Mouse (Mus musculus) kidney, embryonic 15.5 days (tissue): ENCODE results near the gene Pik3c2g. TPM values are rescaled to one million over a fixed set of nuclear protein-coding genes. Genes with fewer than 3 reads are reported as not detected.
"Not testable (repeated sequence)": the region's sequence is repeated elsewhere in the genome, so short reads cannot be mapped to it uniquely, and the experiment has no call there.

Experiments
- ATAC-seq: fragments of 200-750 bp; cut with Nextera tagmentation; replicated peaks from 2 replicates; pipeline ENCODE4 v1.8.0; 2017; ENCODE audit warnings: moderate TSS enrichment; ENCODE audit not compliant: low FRiP score
- H3K27ac ChIP-seq: fragments of 300-500 bp; sonication (generic); 2 replicates; pipeline ENCODE4 v1.5.1; 2015; ENCODE audit warnings: mild to moderate bottlenecking, inconsistent platforms
- H3K27me3 ChIP-seq: fragments of 300-500 bp; sonication (generic); 2 replicates; pipeline ENCODE4 v1.6.1; 2015; ENCODE audit warnings: inconsistent platforms
- H3K36me3 ChIP-seq: fragments of 300-500 bp; sonication (generic); 2 replicates; pipeline ENCODE4 v1.6.1; 2015; ENCODE audit warnings: inconsistent platforms
- H3K4me1 ChIP-seq: fragments of 300-500 bp; sonication (generic); 2 replicates; pipeline ENCODE4 v1.6.1; 2015; ENCODE audit warnings: inconsistent platforms
- H3K4me2 ChIP-seq: fragments of 300-500 bp; sonication (generic); 2 replicates; pipeline ENCODE4 v1.6.1; 2015; ENCODE audit warnings: moderate library complexity, mild to moderate bottlenecking, inconsistent platforms
- H3K4me3 ChIP-seq: fragments of 300-500 bp; sonication (generic); replicated peaks from 2 replicates; pipeline ENCODE4 v1.5.1; 2015; ENCODE audit warnings: mild to moderate bottlenecking, inconsistent platforms
- H3K9ac ChIP-seq: fragments of 300-500 bp; sonication (generic); 2 replicates; pipeline ENCODE4 v1.6.1; 2015; ENCODE audit warnings: mild to moderate bottlenecking, inconsistent platforms
- H3K9me3 ChIP-seq: fragments of 300-500 bp; sonication (generic); replicated peaks from 2 replicates; pipeline ENCODE4 v1.6.1; 2016; ENCODE audit warnings: inconsistent platforms
- WGBS: fragments of 180-500 bp; shearing (Covaris S2); methylation state at CpG from one replicate; pipeline ENCODE4 v1.1.7; 2015; ENCODE audit warnings: mixed read lengths; 5-methylcytosine and 5-hydroxymethylcytosine counted together
- polyA plus RNA-seq: library from polyadenylated mRNA; unstranded; fragments of >200 nt; fragmentation: Nextera tagmentation; extraction: Ambion mirVana; gene quantifications from 2 replicates; pipeline ENCODE4 v1.2.1, GENCODE M21; 2015

Pik3c2g gene
- polyA plus RNA-seq, 1 experiment from 2014 or later: 0.16 TPM

DNA sequence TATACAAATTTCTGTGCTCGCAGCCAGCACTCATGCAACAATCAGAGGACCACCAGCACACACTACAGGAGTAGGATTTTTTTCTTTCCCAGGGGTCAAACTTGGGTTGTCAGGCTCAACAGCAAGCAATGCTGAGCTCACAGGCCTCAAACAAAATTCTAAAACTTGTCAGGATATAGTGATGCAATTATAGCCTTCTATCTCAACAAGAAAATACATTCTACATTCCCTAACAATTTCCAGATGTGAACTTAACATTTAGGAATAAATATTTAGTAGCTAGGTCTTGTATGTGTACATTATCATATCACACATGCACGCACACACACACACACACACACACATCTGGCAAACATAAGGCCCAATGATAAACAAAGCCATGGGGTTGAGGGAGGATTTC lies 308.6 kb downstream of the Pik3c2g start:
- WGBS: 38% methylated on average over 2 of the region's 2 CpGs
- Histone ChIP-seq H3K9ac (no peak overlapping the region), H3K4me2 (no peak overlapping the region), H3K36me3 (no peaks in the 10 kb centered on the region), H3K9me3 (no peaks in the 10 kb centered on the region), H3K27ac (no peak overlapping the region), H3K27me3 (no peaks in the 10 kb centered on the region), H3K4me1 (no peaks in the 10 kb centered on the region), H3K4me3 (no peak overlapping the region)
- no peak for ATAC-seq

DNA sequence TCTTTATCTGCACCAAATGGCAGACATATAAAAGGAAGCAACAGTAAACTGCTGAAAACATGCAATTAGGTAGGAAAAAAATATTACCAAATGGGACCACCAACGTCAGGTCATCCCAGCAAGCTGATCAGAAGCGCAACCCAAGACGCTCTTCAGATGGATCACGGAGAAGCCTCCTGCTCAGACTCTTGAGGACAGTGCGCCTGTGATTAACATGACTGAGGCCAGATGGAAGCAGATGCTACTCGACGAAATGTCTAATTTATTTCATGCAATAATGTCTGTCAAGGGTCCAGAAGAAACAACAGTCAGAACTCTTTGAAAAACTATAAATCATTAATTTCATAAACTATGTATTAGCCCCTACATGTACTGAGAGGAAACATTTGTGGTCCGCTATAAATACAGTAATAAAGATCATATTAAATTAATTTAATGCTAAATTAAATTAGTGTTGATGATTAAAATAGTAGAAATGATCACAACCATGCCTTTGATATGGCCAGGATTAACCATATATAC lies 312.7 kb downstream of the Pik3c2g start:
- Histone ChIP-seq H3K9ac (no peak overlapping the region), H3K9me3 (no peaks in the 10 kb centered on the region), H3K4me1 (no peaks in the 10 kb centered on the region), H3K4me2 (no peak overlapping the region), H3K27ac (no peak overlapping the region), H3K27me3 (no peaks in the 10 kb centered on the region), H3K36me3 (no peaks in the 10 kb centered on the region), H3K4me3 (no peak overlapping the region)
- WGBS: 75% methylated on average over 8 of the region's 8 CpGs
- ATAC-seq: peak; percentile 43; the same call in 1 of the 2 replicates

DNA sequence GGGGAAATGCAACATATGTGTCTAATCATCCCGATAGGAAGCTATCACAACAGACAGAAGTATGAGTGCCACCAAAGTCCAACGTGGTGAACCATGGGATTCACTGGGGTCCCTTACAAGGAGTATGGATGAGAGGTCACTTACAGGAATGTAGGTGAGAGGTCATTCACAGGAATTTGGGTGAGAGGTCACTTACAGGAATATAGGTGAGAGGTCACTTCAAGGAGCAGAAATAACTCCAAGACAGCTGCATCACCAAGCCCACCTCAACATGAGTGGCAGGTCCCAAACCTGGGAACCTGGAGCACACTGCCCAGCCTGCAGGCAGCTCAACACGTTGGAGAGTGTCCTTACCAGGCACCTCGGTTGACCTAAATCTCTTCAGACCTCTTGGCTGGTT lies 314.8 kb downstream of the Pik3c2g start:
- Histone ChIP-seq H3K4me2 (no peak overlapping the region), H3K27me3 (no peaks in the 10 kb centered on the region), H3K9ac (no peak overlapping the region), H3K9me3 (no peaks in the 10 kb centered on the region), H3K4me1 (no peaks in the 10 kb centered on the region), H3K27ac (no peak overlapping the region), H3K4me3 (no peak overlapping the region), H3K36me3 (no peaks in the 10 kb centered on the region)
- no peak for ATAC-seq
- WGBS: 75% methylated on average over 4 of the region's 4 CpGs

DNA sequence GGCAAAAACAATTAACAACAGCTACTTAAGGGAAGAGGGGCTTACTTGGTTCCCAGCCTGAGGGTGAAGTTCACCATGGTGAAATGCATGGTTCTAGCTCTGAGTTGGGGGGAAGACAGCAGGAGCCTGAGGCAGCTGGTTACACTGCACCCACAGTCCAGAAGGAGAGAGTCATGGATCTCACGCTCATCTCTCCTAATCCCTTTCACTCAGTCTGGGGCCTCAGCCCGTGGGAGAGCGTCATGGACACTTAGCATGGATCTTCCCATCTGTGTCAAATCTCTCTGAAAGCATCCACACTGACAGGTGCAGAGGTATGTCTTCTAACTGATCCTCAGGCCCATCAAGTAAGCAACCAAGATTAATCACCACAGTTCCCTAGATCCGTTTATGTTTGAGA lies 320.1 kb downstream of the Pik3c2g start:
- WGBS: 52% methylated on average over 4 of the region's 4 CpGs
- Histone ChIP-seq H3K4me3 (no peak overlapping the region), H3K9me3 (no peaks in the 10 kb centered on the region), H3K9ac (no peak overlapping the region), H3K27ac (no peak overlapping the region), H3K4me1 (no peaks in the 10 kb centered on the region), H3K4me2 (no peak overlapping the region), H3K27me3 (no peaks in the 10 kb centered on the region), H3K36me3 (no peaks in the 10 kb centered on the region)
- ATAC-seq: no peak

DNA sequence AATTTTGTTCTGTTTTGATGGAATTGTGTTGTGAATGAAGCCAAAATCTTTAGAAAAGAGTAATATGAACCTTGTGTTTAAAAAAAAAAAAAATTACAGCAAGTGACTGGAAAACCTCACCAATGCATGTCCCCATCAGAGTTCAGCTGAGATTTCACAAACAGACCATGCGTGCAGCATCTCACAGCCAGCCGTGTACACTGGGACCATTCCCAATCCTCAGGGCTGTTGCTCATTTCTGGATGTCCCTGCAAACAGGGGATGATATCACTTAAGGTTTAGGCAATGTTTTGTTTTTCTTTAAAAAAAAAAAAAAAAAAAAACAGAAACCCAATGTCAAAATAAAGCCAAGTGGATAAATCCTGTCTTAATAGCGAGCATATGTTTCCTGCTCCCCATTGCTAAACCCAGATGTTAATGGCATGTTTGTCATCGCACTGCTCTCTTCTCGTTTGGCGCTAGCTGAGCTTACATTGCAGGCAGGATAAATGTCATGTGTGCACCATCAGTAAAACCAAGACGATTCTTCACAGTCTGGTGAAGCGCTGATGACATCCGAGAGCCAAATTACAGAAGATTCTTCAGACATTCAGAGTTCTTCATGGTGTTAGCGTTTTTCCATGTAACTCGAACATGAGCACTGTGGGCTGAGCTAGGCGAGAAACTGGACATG lies 322.1 kb downstream of the Pik3c2g start:
- 0 out of 2 replicates have a peak, but pooled peaks have one; percentile 22 for ATAC-seq
- Histone ChIP-seq H3K27ac (peak overlapping the region; percentile 62), H3K9me3 (no peaks in the 10 kb centered on the region), H3K9ac (no peak overlapping the region), H3K4me2 (peak overlapping the region; percentile 31; the same call in 1 of the 2 replicates), H3K4me3 (no peak overlapping the region), H3K27me3 (no peaks in the 10 kb centered on the region), H3K36me3 (no peaks in the 10 kb centered on the region), H3K4me1 (no peaks in the 10 kb centered on the region)
- 43% methylated on average over 12 of the region's 12 CpGs for WGBS

DNA sequence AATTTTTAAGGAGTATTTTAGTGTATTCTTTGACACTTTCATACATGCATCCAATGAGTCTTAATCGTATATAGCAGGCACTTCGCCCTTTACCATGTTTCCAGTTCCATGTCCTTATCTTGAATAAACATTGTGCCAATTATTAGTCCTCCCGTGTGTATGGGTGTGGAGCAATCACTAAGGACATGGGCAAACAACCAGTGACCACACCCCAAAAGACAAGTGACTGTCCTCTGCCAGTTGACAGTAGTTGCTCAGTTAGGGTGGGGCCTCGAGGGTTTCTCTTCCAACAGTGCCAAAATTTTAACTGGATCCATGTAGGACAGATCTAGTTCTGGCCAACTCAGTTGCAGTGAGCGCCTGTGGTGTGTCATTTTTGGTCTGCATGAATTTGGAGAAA lies 341.7 kb downstream of the Pik3c2g start:
- no peaks in the 10 kb centered on the region for H3K27me3 ChIP-seq
- WGBS: 82% methylated on average over 5 of the region's 5 CpGs
- H3K27ac ChIP-seq: no peak overlapping the region
- H3K9ac ChIP-seq: no peak overlapping the region
- no peaks in the 10 kb centered on the region for H3K36me3 ChIP-seq
- H3K9me3 ChIP-seq: no peaks in the 10 kb centered on the region
- no peak overlapping the region for H3K4me2 ChIP-seq
- ATAC-seq: no peak
- H3K4me1 ChIP-seq: no peaks in the 10 kb centered on the region
- no peak overlapping the region for H3K4me3 ChIP-seq

DNA sequence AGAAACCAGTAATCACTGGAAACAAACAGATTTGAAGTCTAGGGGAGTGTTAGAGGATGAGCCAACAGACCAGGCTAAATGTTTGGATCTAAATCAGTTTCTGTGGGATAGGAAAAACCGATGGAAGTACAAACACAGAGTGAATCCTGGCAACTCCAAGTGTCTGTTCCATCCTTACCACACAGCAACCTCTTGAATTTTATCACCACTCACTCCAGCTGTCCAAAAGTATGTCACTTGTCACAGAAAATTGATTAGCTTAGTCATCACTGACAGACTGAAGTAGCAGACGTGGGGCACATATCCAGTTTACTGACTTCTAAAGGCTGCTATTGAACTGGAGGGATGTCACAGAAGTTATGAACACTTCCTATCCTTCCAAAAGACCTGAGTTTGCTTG lies 347.8 kb downstream of the Pik3c2g start:
- WGBS: 64% methylated on average over 2 of the region's 2 CpGs
- Histone ChIP-seq H3K27me3 (no peaks in the 10 kb centered on the region), H3K9me3 (no peaks in the 10 kb centered on the region), H3K4me2 (no peak overlapping the region), H3K4me1 (no peaks in the 10 kb centered on the region), H3K27ac (no peak overlapping the region), H3K9ac (no peak overlapping the region), H3K4me3 (no peak overlapping the region), H3K36me3 (no peaks in the 10 kb centered on the region)
- ATAC-seq: no peak

DNA sequence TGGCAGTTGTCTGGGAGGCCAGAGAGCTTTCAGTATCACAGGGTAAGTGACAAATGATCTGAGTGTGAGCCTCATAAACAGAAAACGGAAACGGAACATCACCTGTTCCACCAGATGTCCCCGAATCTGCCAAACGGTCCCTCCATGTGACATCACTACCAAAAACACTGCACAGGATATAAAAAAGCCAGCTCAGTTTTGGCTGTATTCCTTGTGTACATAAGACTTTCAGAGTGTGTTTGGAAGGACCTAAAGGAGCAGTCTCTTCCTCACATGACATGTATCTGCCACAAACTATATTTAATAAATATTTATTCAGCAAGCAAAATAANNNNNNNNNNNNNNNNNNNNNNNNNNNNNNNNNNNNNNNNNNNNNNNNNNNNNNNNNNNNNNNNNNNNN lies 350.6 kb downstream of the Pik3c2g start:
- not testable (repeated sequence) for H3K4me3 ChIP-seq, H3K9me3 ChIP-seq, H3K9ac ChIP-seq, H3K4me1 ChIP-seq, ATAC-seq, H3K27ac ChIP-seq, H3K4me2 ChIP-seq, H3K27me3 ChIP-seq, H3K36me3 ChIP-seq
- 81% methylated on average over 4 of the region's 4 CpGs for WGBS

DNA sequence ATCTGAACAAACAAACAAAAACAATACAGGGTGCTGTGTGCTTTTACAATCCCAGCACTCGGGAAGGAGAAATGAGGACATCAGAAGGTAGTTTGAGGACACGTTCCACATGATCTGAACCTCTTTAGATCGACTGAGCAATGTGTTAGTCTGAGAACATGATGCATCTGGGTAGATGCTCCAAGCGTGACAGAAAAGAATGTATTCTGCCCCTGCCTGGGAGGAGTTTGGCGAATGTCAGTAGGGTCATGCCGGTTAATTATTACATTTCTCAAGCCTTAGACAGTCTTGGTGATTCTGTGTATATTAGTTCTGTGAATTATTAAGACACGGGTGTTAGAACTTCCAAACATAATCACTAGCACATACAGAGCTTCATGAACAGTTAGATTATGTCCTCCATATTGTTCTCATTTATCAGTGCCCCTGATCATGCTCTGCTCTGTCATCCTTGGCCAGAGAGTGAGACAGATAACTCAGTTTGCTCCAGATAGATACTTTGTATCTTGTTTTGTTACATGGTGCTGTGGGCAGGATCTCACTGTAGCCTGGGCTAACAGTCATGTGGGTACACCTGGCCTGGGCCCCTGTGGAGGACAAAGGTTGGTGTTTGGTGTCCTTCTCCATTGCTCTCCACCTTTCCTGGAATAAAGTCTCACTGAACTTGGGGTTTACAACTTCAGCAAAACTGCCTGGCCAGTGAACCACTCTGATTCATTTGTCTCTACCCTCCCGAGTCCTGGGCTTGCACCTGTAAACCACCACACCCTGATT lies 360.3 kb downstream of the Pik3c2g start:
- Histone ChIP-seq H3K4me1 (no peaks in the 10 kb centered on the region), H3K4me2 (no peak overlapping the region), H3K27ac (no peak overlapping the region), H3K27me3 (no peaks in the 10 kb centered on the region), H3K4me3 (no peak overlapping the region), H3K36me3 (no peaks in the 10 kb centered on the region), H3K9ac (no peak overlapping the region), H3K9me3 (no peaks in the 10 kb centered on the region)
- ATAC-seq: peak; percentile 69; the same call in 1 of the 2 replicates
- 77% methylated on average over 8 of the region's 8 CpGs for WGBS

DNA sequence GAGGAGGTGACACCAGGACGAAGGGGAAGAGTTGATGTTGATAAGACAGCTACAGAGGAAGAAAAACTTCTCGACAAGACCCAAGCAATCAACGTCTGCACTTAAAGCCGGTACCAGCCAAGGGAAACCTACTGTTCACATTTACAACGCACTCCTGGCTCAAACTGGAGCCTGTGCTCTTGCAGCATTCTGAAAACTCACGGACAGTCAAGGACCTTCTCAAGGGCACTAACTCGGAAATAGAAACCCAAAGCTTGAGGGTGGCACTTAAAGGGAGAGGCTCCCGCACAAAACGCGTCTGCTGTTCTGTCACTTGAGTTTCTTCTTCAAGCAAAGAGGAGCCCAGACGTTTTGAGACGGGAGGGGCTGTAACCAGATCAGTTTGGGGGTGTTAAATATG lies 366.6 kb downstream of the Pik3c2g start:
- Histone ChIP-seq H3K4me1 (no peaks in the 10 kb centered on the region), H3K9ac (no peak overlapping the region), H3K9me3 (no peaks in the 10 kb centered on the region), H3K36me3 (no peaks in the 10 kb centered on the region), H3K27me3 (no peaks in the 10 kb centered on the region), H3K27ac (no peak overlapping the region), H3K4me2 (no peak overlapping the region), H3K4me3 (no peak overlapping the region)
- 76% methylated on average over 12 of the region's 12 CpGs for WGBS
- ATAC-seq: no peak

DNA sequence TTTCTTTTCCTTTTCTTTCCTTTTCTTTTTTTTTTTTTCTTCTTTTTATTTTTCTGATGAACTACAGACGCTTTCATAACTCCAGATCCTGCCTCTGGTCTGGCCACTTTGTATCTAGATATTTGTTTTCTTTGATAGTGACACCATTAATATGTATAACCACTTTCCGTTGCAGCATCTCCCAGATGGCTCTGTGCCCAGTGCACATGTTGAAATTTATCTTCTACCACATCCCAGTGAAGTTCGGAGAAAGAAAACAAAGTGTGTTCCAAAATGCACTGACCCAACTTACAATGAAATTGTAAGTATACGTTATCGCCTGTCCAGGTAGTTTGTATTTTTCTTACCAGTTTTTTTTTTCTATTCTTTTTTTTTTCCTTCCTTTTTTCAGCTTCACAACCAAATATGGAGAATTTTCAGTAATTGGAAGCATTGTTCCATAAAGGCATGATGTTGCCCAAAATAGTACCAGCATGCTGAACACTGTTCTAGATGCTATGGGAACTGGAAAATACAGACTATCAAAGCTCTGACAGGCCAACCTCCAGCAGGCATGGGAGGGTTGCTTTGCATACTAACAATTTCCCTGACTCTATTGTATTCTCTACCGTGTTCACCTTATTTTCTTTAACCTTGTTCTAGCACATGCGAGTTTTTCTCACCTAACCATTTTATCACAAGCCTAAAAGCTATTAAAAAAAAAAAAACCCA lies 370.7 kb downstream of the Pik3c2g start:
- ATAC-seq: no peak
- Histone ChIP-seq H3K4me3 (no peak overlapping the region), H3K4me1 (no peaks in the 10 kb centered on the region), H3K27me3 (no peaks in the 10 kb centered on the region), H3K9ac (no peak overlapping the region), H3K36me3 (no peaks in the 10 kb centered on the region), H3K27ac (no peak overlapping the region), H3K4me2 (no peak overlapping the region), H3K9me3 (no peaks in the 10 kb centered on the region)
- 59% methylated on average over 7 of the region's 7 CpGs for WGBS

DNA sequence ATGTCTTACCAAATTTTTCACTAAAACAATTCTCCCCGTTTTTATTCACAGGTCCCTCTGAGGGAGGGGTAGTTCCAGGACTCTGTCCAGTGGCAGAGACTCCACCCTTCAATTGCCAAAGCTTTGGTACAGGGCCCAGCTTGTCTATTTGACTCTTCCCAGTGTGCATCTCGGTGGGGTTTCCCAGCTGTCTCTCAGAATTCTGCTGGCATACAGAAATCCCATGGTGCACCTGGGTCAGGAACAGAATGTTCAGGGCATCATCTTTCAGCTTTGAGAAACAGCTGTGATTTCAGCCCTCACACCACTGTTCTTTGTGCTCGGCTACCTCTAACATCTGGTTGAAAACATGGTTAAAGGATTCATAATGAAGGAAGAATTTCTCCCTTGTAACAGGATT lies 376.8 kb downstream of the Pik3c2g start:
- H3K4me1 ChIP-seq: no peaks in the 10 kb centered on the region
- no peak overlapping the region for H3K9ac ChIP-seq
- no peak overlapping the region for H3K4me2 ChIP-seq
- no peaks in the 10 kb centered on the region for H3K36me3 ChIP-seq
- no peaks in the 10 kb centered on the region for H3K9me3 ChIP-seq
- no peak overlapping the region for H3K4me3 ChIP-seq
- no peaks in the 10 kb centered on the region for H3K27me3 ChIP-seq
- 69% methylated on average over 3 of the region's 3 CpGs for WGBS
- no peak for ATAC-seq
- no peak overlapping the region for H3K27ac ChIP-seq
